Mouse (Mus musculus): ENCODE measurements around the gene Map3k20.

The Map3k20 gene

GRCm38 (mm10) chr2:72285256-72285887 is at the start of gene Map3k20:
Gene Map3k20 (plus strand): TSS chr2:72285637.
- DNase-seq (ENCODE audit: low read depth, low spot score) = no peak

- no peak for DNase-seq (ENCODE audit: low read depth, low spot score)
Observed at GRCm38 (mm10) chr2:72238421-72238820, 47.0 kb upstream of the Map3k20 start.

- DNase-seq (ENCODE audit: low read depth, low spot score) = no peak
Observed at GRCm38 (mm10) chr2:72238925-72239324, 46.5 kb upstream of the Map3k20 start.

- no peak for DNase-seq (ENCODE audit: low read depth, low spot score)
Observed at GRCm38 (mm10) chr2:72239456-72239855, 46.0 kb upstream of the Map3k20 start.

GRCm38 (mm10) chr2:72239993-72240392 is 45.4 kb upstream of the Map3k20 start:
- no peak for DNase-seq (ENCODE audit: low read depth, low spot score)

- DNase-seq (ENCODE audit: low read depth, low spot score) = no peak
Observed at GRCm38 (mm10) chr2:72240691-72241090, 44.7 kb upstream of the Map3k20 start.

- no peak for DNase-seq (ENCODE audit: low read depth, low spot score)
Observed at GRCm38 (mm10) chr2:72241714-72242472, 43.5 kb upstream of the Map3k20 start.

- DNase-seq (ENCODE audit: low read depth, low spot score) = no peak
Observed at GRCm38 (mm10) chr2:72242910-72243675, 42.3 kb upstream of the Map3k20 start.

- DNase-seq (ENCODE audit: low read depth, low spot score) = no peak
Observed at GRCm38 (mm10) chr2:72245631-72246030, 39.8 kb upstream of the Map3k20 start.

- DNase-seq (ENCODE audit: low read depth, low spot score) = no peak
Observed at GRCm38 (mm10) chr2:72246376-72246775, 39.1 kb upstream of the Map3k20 start.

- DNase-seq (ENCODE audit: low read depth, low spot score) = no peak
Observed at GRCm38 (mm10) chr2:72247819-72248218, 37.6 kb upstream of the Map3k20 start.

- DNase-seq (ENCODE audit: low read depth, low spot score) = no peak
Observed at GRCm38 (mm10) chr2:72252510-72253505, 32.6 kb upstream of the Map3k20 start.

GRCm38 (mm10) chr2:72253882-72254281 is 31.6 kb upstream of the Map3k20 start:
- DNase-seq (ENCODE audit: low read depth, low spot score) = no peak

- no peak for DNase-seq (ENCODE audit: low read depth, low spot score)
Observed at GRCm38 (mm10) chr2:72254813-72255582, 30.4 kb upstream of the Map3k20 start.

GRCm38 (mm10) chr2:72260704-72261103 is 24.7 kb upstream of the Map3k20 start:
- DNase-seq (ENCODE audit: low read depth, low spot score) = no peak

- no peak for DNase-seq (ENCODE audit: low read depth, low spot score)
Observed at GRCm38 (mm10) chr2:72262814-72263480, 22.5 kb upstream of the Map3k20 start.

GRCm38 (mm10) chr2:72267390-72267789 is 18.0 kb upstream of the Map3k20 start:
- DNase-seq (ENCODE audit: low read depth, low spot score) = no peak

GRCm38 (mm10) chr2:72269651-72270341 is 15.6 kb upstream of the Map3k20 start:
- no peak for DNase-seq (ENCODE audit: low read depth, low spot score)

GRCm38 (mm10) chr2:72278247-72278873 is 7.1 kb upstream of the Map3k20 start:
- no peak for DNase-seq (ENCODE audit: low read depth, low spot score)
